9 mouse cellular contexts compared by ENCODE assay signal in the genomic region with DNA sequence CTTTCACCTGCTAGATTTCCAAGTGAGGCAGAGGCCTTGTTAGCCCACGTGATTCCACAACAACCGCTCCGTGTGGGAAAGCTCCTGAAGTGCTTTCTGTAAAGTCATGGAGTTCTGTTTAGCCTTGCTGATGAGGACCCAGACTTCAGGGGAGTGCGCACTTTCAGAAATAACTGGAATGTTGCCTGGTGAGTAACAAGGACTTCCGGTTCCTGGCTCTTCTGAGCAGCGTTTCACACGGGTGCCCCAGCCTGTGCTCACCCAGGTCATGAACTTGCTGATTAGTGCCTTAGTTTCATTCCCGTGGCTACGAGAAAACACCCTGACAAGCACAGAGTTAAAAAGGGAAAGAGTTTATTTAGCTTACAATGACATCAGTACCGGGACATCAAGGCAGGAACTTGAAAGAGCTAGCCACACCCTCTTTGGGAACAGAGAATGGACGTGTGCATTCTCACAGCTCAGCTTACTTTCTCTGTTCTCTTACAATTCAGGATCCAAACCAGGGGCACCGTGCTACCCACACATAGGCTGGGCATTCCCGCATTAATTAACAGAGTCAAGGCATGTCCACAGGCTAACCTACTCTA.
A peak's percentile ranks its signal among the peaks of the same experiment; 100 is the strongest.
DNase-seq lines count a peak whose midpoint lies in the region; ATAC-seq lines count a peak whose summit lies in the region.
"Had no signal": no experiment of that assay in that cellular context is flagged by ENCODE, and none has a peak within 500 bp of the region (broad histone marks: within the 10 kb centered on the region; RNA-seq: fewer than 3 reads in every experiment).

No protein-coding gene starts in this region.

- intact Hi-C loops in heart, postnatal 10 days (cut with DNase I), result no loop called here
- intact Hi-C loops in left cerebral cortex, postnatal 14 days (cut with DNase I), result no loop called here

- peak; percentile 34 for DNase-seq in adrenal gland, adult 2 months
- no peak for DNase-seq in adrenal gland, adult 18-20 months (ENCODE audit: low spot score in 2 of 2)
- peak; percentile 8 for DNase-seq in NIH3T3 (ENCODE audit: low read depth)
- peak; percentile 30 to 39 for DNase-seq in heart, postnatal 10 days
- DNase-seq in lung, adult 18-20 months, result peak; percentile 44 to 65
- no peak for DNase-seq in left cerebral cortex, postnatal 14 days (ENCODE audit: low spot score in 2 of 2)
- DNase-seq: gastrocnemius, postnatal 10 days had no signal

- ATAC-seq in megakaryocyte, adult 5-6 weeks (ENCODE audit: poor library complexity, severe bottlenecking), result no peak
- ATAC-seq in inflammation-experienced regulatory T-cells, adult 6 months, result no peak

Comparison
In these comparisons a context has a peak if more than half of its experiments do, and no peak if none do; other contexts are left out.
1. DNase-seq: peak in adrenal gland, adult 2 months (single experiment), NIH3T3 (single experiment), heart, postnatal 10 days (2 of 2) and lung, adult 18-20 months (2 of 2); none in adrenal gland, adult 18-20 months (0 of 2) and left cerebral cortex, postnatal 14 days (0 of 2).